Mouse (Mus musculus) forebrain, embryonic 13.5 days (tissue): ENCODE data around the gene Dapp1. TPM values are rescaled to one million over a fixed set of nuclear protein-coding genes. Genes with fewer than 3 reads are reported as not detected.

Experiments
- ATAC-seq: fragments of 200-750 bp; cut with Nextera tagmentation; 2 replicates; pipeline ENCODE4 v1.8.0; 2017
- H3K27ac ChIP-seq: fragments of 300-500 bp; sonication (generic); 2 replicates; pipeline ENCODE4 v1.5.1; 2015; ENCODE audit warnings: inconsistent platforms, mild to moderate bottlenecking, moderate library complexity
- H3K27me3 ChIP-seq: fragments of 300-500 bp; sonication (generic); 2 replicates; pipeline ENCODE4 v1.6.1; 2015; ENCODE audit warnings: mild to moderate bottlenecking, inconsistent platforms
- H3K36me3 ChIP-seq: fragments of 300-500 bp; sonication (generic); 2 replicates; pipeline ENCODE4 v1.6.1; 2015; ENCODE audit warnings: mild to moderate bottlenecking, inconsistent platforms; ENCODE audit not compliant: poor library complexity, severe bottlenecking
- H3K4me1 ChIP-seq: fragments of 300-500 bp; sonication (generic); 2 replicates; pipeline ENCODE4 v1.6.1; 2015; ENCODE audit warnings: inconsistent platforms
- H3K4me2 ChIP-seq: fragments of 300-500 bp; sonication (generic); 2 replicates; pipeline ENCODE4 v1.6.1; 2015; ENCODE audit warnings: inconsistent platforms, mild to moderate bottlenecking, moderate library complexity
- H3K4me3 ChIP-seq: fragments of 300-500 bp; sonication (generic); 2 replicates; pipeline ENCODE4 v1.5.1; 2015; ENCODE audit warnings: mild to moderate bottlenecking, inconsistent platforms
- H3K9ac ChIP-seq: fragments of 300-500 bp; sonication (generic); 2 replicates; pipeline ENCODE4 v1.6.1; 2015; ENCODE audit warnings: mild to moderate bottlenecking, inconsistent platforms
- H3K9me3 ChIP-seq: fragments of 300-500 bp; sonication (generic); replicated peaks from 2 replicates; pipeline ENCODE4 v1.6.1; 2016; ENCODE audit warnings: inconsistent platforms
- WGBS: fragments of 180-500 bp; shearing (Covaris S2); methylation state at CpG from one replicate; pipeline ENCODE4 v1.1.7; 2015; 5-methylcytosine and 5-hydroxymethylcytosine counted together
- polyA plus RNA-seq: library from polyadenylated mRNA; unstranded; fragments of >200 nt; fragmentation: Nextera tagmentation; extraction: Ambion mirVana; gene quantifications from 2 replicates; pipeline ENCODE4 v1.2.1, GENCODE M21; 2015

The Dapp1 gene
- polyA plus RNA-seq, 1 experiment from 2014 or later: 3.9 TPM

DNA sequence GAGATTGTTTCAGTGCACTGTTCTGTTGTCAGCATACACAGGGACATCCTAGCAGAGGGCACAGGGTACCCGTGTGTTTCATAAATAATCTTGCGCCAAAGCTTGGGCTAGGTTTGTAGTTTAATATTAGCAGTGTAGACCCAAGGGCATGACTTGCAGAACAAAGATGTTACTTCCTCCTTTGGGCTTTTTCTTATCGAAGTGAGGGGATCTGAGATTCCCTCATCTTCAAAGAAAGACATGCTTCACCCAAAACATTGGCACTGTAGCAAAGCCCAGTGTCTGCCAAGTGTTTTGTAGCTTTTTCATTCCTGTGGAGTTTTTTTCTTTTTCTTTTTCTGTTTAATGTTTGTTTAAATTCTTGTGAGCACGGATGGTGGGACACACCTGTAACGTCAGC lies 83.7 kb downstream of the Dapp1 start:
- Histone ChIP-seq H3K4me2 (no peak overlapping the region), H3K9me3 (0 out of 2 replicates have a peak, but pooled peaks cover 4% of the 10 kb centered on the region), H3K27ac (no peak overlapping the region), H3K36me3 (peaks cover 41% of the 10 kb centered on the region), H3K9ac (no peak overlapping the region), H3K27me3 (no peaks in the 10 kb centered on the region), H3K4me3 (no peak overlapping the region), H3K4me1 (peaks cover 12% of the 10 kb centered on the region)
- no peak for ATAC-seq
- WGBS: 92% methylated on average over 5 of the region's 5 CpGs

DNA sequence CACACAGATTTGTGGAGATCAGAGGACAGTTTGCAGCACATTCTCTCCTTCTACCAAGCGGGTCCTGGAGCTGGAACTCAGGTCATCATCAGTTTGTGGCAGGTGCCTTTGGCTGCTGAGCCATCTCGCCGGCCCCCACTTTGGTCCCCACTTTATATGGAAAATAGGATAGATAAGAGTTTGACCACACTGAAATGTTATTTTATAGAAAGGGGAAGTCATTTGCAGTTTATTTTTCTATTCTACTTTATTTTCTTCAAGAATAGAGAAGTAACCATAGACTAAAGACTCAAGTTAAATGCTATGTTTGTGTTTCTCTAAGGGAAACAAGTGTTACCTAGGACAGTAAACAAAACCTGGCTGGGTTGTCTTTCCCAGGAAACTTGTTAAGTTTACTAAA lies 84.5 kb downstream of the Dapp1 start:
- Histone ChIP-seq H3K4me3 (no peak overlapping the region), H3K4me2 (no peak overlapping the region), H3K27ac (no peak overlapping the region), H3K9ac (no peak overlapping the region), H3K4me1 (peaks cover 12% of the 10 kb centered on the region), H3K9me3 (0 out of 2 replicates have a peak, but pooled peaks cover 4% of the 10 kb centered on the region), H3K27me3 (no peaks in the 10 kb centered on the region), H3K36me3 (peaks cover 35% of the 10 kb centered on the region)
- WGBS: 92% methylated on average over 3 of the region's 3 CpGs
- ATAC-seq: no peak

DNA sequence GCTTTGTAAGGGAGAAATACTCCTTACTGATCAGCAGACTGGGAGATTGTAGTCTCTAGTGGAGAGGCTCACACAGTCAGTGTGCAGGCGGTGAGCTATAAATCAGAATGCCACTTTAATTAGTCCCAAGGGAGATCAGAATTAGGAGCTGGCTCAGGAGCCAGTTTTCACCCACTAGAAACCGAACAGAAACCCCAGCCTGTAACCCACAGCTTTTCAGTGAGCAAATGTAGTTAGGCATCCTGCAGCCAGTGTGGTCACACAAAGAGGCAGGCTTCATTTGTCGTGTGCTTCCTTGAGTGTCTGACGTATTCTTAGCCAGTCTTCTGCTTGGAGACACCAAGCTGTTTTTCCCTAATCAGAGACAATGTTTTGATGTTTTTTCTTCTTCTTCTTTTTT lies 85.0 kb downstream of the Dapp1 start:
- peaks cover 12% of the 10 kb centered on the region for H3K4me1 ChIP-seq
- no peak for ATAC-seq
- H3K4me3 ChIP-seq: no peak overlapping the region
- 0 out of 2 replicates have a peak, but pooled peaks cover 4% of the 10 kb centered on the region for H3K9me3 ChIP-seq
- no peaks in the 10 kb centered on the region for H3K27me3 ChIP-seq
- H3K4me2 ChIP-seq: no peak overlapping the region
- H3K27ac ChIP-seq: no peak overlapping the region
- no peak overlapping the region for H3K9ac ChIP-seq
- WGBS: 80% methylated on average over 4 of the region's 4 CpGs
- peaks cover 32% of the 10 kb centered on the region for H3K36me3 ChIP-seq

DNA sequence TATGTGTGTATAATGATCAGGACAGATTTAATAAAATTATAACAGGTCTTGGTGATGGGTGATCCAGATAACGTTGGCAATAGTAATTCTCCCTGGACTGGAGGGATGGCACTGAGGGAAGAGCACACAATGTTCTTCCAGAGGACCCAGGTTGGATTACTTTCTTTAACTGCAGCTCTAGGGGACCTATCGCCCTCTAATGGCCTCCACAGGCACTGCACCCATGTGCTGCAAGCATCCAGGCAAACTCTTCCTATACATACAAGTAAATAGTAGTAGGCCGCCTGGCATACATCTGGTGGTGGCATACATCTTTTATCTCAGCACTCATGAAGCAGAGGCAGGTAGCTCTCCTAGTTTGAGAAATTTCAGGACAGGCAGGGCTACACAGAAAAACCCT lies 86.1 kb downstream of the Dapp1 start:
- 0 out of 2 replicates have a peak, but pooled peaks cover 4% of the 10 kb centered on the region for H3K9me3 ChIP-seq
- H3K4me3 ChIP-seq: no peak overlapping the region
- ATAC-seq: no peak
- H3K4me1 ChIP-seq: peaks cover 6% of the 10 kb centered on the region
- peaks cover 26% of the 10 kb centered on the region for H3K36me3 ChIP-seq
- 93% methylated on average over 3 of the region's 3 CpGs for WGBS
- H3K27me3 ChIP-seq: no peaks in the 10 kb centered on the region
- no peak overlapping the region for H3K9ac ChIP-seq
- H3K4me2 ChIP-seq: no peak overlapping the region
- H3K27ac ChIP-seq: no peak overlapping the region

DNA sequence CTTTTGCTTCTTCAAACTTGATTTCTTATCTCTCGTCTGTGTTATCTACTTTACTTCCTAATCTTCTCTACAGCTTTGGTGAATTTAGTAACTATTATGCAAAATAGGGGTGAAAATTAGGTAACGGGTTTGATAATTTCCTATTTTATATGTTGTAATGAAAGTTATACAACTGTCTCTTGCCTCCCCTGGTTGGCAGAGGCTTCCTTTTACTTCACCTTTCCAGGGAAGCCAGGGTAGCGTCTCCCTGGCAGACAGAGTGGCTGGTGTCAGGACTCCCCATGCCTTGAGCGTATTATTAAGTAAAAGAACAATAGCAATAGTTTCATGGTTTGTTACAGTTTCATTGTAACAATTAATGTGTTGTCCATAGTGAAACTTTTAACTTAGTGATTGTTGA lies 87.6 kb downstream of the Dapp1 start:
- Histone ChIP-seq H3K4me3 (no peak overlapping the region), H3K27ac (no peak overlapping the region), H3K4me1 (no peaks in the 10 kb centered on the region), H3K36me3 (peaks cover 40% of the 10 kb centered on the region), H3K9ac (no peak overlapping the region), H3K27me3 (no peaks in the 10 kb centered on the region), H3K9me3 (0 out of 2 replicates have a peak, but pooled peaks cover 4% of the 10 kb centered on the region), H3K4me2 (no peak overlapping the region)
- ATAC-seq: no peak
- 77% methylated on average over 4 of the region's 4 CpGs for WGBS

DNA sequence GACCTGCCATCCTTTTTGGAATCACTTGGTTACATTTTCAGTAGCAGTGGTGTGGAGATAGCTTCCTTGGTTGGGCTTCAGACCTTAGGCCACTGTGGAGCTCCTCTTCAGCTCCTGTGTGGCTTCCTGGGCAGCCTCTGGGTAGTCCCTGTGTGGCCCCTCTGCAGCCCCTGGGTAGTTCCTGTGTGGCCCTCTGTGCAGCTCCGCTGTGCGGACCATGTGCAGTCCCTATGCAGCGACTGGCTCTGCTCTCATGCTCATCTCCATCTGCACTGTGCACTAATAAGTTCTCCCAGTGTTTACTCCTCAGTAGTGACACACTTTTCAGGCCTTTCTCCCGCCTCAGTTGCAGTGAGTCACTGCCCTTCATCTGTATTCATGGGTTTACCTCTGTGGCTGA lies 89.2 kb downstream of the Dapp1 start:
- Histone ChIP-seq H3K9me3 (0 out of 2 replicates have a peak, but pooled peaks cover 4% of the 10 kb centered on the region), H3K4me3 (no peak overlapping the region), H3K4me2 (no peak overlapping the region), H3K27me3 (no peaks in the 10 kb centered on the region), H3K9ac (no peak overlapping the region), H3K4me1 (peaks cover 8% of the 10 kb centered on the region; the same call in 1 of the 2 replicates), H3K27ac (no peak overlapping the region), H3K36me3 (peaks cover 36% of the 10 kb centered on the region)
- ATAC-seq: no peak
- whole genome bisulfite sequencing: 76% methylated on average over 4 of the region's 4 CpGs

DNA sequence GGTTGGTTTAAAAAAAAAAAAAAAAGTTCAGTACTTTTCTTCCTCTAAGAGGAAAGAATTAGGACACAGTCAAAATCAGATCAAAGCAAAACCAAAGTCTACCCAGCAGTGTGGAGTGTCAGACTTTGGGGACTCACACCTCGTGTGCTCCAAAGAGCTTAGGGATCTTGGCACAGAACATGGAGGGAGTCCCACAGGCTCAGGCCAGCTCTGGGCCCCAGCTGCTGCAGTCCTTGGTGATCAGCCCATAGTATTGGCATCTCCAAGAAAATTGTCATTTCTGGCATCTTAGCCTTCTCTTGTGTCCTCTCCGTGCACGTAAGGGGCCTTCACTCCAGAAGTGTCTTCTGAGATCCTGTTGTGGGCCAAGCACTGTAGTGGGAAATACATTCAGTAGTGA lies 90.3 kb downstream of the Dapp1 start:
- 78% methylated on average over 3 of the region's 3 CpGs for whole genome bisulfite sequencing
- Histone ChIP-seq H3K4me3 (no peak overlapping the region), H3K9me3 (0 out of 2 replicates have a peak, but pooled peaks cover 4% of the 10 kb centered on the region)

DNA sequence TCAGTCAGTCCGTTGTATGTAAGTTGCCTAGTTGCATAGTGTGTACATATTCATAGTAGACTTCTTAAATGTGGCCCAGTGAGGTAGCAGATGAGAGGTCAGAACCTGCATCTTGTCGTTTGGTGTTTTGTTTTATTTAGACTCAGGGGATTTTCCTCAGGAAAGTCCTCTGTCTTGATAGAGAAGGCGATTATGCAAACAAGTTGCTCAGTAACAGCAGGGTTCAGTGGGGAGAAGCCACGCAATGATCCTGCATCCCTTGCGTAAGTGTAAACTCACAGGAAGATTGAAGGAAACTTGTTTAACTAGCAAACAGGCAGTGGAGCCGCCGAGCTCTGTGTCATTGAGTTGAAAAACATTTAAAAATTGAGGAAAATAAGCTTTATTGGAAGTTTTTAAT lies 93.4 kb downstream of the Dapp1 start:
- 54% methylated on average over 7 of the region's 7 CpGs for WGBS
- no peak overlapping the region for H3K27ac ChIP-seq

More for the DNA sequence above, 90.3 kb downstream of the Dapp1 start:
- Histone ChIP-seq H3K36me3 (peaks cover 35% of the 10 kb centered on the region), H3K27me3 (no peaks in the 10 kb centered on the region), H3K9ac (no peak overlapping the region), H3K4me1 (peaks cover 8% of the 10 kb centered on the region; the same call in 1 of the 2 replicates), H3K4me2 (no peak overlapping the region), H3K27ac (no peak overlapping the region)
- no peak for ATAC-seq

DNA sequence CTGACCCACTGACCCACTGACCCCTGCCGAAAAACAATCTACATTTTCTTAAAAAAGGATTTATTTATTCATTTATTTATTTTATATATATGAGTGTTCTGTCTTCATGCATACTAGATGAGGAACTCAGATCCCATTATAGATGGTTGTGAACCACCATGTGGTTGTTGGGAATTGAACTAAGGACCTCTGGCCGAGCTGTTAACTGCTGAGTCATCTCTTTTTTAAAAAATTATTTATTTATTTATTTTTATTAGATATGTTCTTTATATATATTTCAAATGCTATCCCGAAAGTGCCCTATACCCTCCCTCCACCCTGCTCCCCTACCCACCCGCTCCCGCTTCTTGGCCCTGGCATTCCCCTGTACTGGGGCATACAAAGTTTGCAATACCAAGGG lies 100.3 kb downstream of the Dapp1 start:
- Histone ChIP-seq H3K9ac (no peak overlapping the region), H3K27me3 (no peaks in the 10 kb centered on the region), H3K27ac (no peak overlapping the region), H3K4me2 (no peak overlapping the region), H3K4me3 (no peak overlapping the region), H3K4me1 (no peaks in the 10 kb centered on the region), H3K36me3 (peaks cover 8% of the 10 kb centered on the region), H3K9me3 (no peaks in the 10 kb centered on the region)
- WGBS: 97% methylated on average over 5 of the region's 5 CpGs
- no peak for ATAC-seq

More for the DNA sequence above, 93.4 kb downstream of the Dapp1 start:
- no peak for ATAC-seq
- no peak overlapping the region for H3K4me3 ChIP-seq
- H3K9ac ChIP-seq: no peak overlapping the region
- no peaks in the 10 kb centered on the region for H3K9me3 ChIP-seq
- no peaks in the 10 kb centered on the region for H3K27me3 ChIP-seq
- H3K4me1 ChIP-seq: peaks cover 8% of the 10 kb centered on the region; the same call in 1 of the 2 replicates
- no peak overlapping the region for H3K4me2 ChIP-seq
- peaks cover 16% of the 10 kb centered on the region for H3K36me3 ChIP-seq

Other genes starting within 250 kb of the Dapp1 start
- gene H2afz, start 117.1 kb downstream of the Dapp1 start, polyA plus RNA-seq: 2,450 and 2,763 TPM in 2 replicates
- gene Dnajb14, start 113.9 kb downstream of the Dapp1 start, polyA plus RNA-seq: 6.3 and 7.3 TPM in 2 replicates
- gene Lamtor3, start 63.0 kb downstream of the Dapp1 start, polyA plus RNA-seq: 126 and 129 TPM in 2 replicates
- gene 1110002E22Rik, start 83.5 kb upstream of the Dapp1 start, polyA plus RNA-seq: 0.05 and 0.08 TPM in 2 replicates
- gene Gm5105, start 85.8 kb upstream of the Dapp1 start, polyA plus RNA-seq: not detected in 2 replicates
- 8.7 and 9.9 TPM in 2 replicates for gene Trmt10a, start 161.9 kb upstream of the Dapp1 start, polyA plus RNA-seq
- gene Mttp, start 163.4 kb upstream of the Dapp1 start, polyA plus RNA-seq: 10.2 and 11.6 TPM in 2 replicates
- not detected in 2 replicates for gene 4930579F01Rik, start 212.3 kb upstream of the Dapp1 start, polyA plus RNA-seq
- 0.29 TPM in 1 of 2 replicates, not detected in the other for gene Adh7, start 236.2 kb upstream of the Dapp1 start, polyA plus RNA-seq